In genomic region chr4:105206102-105206501, GRCm38 (mm10) we compare ENCODE assay signal across 9 mouse cellular contexts. TPM values are rescaled to one million over a fixed set of nuclear protein-coding genes. Genes with fewer than 3 reads are reported as not detected.
DNase-seq lines count a peak whose midpoint lies in the region; ATAC-seq and TF ChIP-seq lines count a peak whose summit lies in the region.
"Had no signal": no experiment of that assay in that cellular context is flagged by ENCODE, and none has a peak within 500 bp of the region (broad histone marks: within the 10 kb centered on the region; RNA-seq: fewer than 3 reads in every experiment).

No protein-coding gene starts in this region.

- ATAC-seq in embryonic facial prominence, embryonic 11.5 days (replicated peaks; ENCODE audit: insufficient number of reproducible peaks, low FRiP score, low TSS enrichment, low read depth), result peak; percentile 42; the same call in 1 of the 2 replicates
- no peak for ATAC-seq in forebrain, embryonic 15.5 days (replicated peaks)
- ATAC-seq in liver, embryonic 12.5 days, result no peak

- no peak for DNase-seq in layer of hippocampus, adult 2 months (ENCODE audit: low spot score in 2 of 2)
- no peak for DNase-seq in layer of hippocampus, adult 8-10 months (ENCODE audit: low spot score in 2 of 2)
- peak; percentile 80 for DNase-seq in embryonic facial prominence, embryonic 11.5 days (ENCODE audit: low spot score)
- no peak for DNase-seq in layer of hippocampus, adult 11-12 months (ENCODE audit: low spot score)
- no peak for DNase-seq in testis, postnatal 10 days (ENCODE audit: low spot score)
- DNase-seq: cerebellum, postnatal 36 days had no signal

- H3K9me3 ChIP-seq in embryonic facial prominence, embryonic 11.5 days (replicated peaks; ENCODE audit: control insufficient read depth, low read length), result no peaks in the 10 kb centered on the region
- H3K9me3 ChIP-seq in forebrain, embryonic 15.5 days, result no peaks in the 10 kb centered on the region
- no peaks in the 10 kb centered on the region for H3K9me3 ChIP-seq in liver, embryonic 12.5 days (replicated peaks)

- H3K27ac ChIP-seq in layer of hippocampus, adult 2 months, result peak overlapping the region; percentile 46; the same call in 1 of the 2 replicates
- H3K27ac ChIP-seq in embryonic facial prominence, embryonic 11.5 days (replicated peaks; ENCODE audit: low read depth, low read length), result peak overlapping the region; percentile 63; the same call in 1 of the 2 replicates
- H3K27ac ChIP-seq in forebrain, embryonic 15.5 days (replicated peaks), result 0 out of 2 replicates have a peak overlapping the region, but pooled peaks have one; percentile 64
- 0 out of 2 replicates have a peak overlapping the region, but pooled peaks have one; percentile 14 for H3K27ac ChIP-seq in liver, embryonic 12.5 days
- H3K27ac ChIP-seq: macrophage had no signal

- no peaks in the 10 kb centered on the region for H3K27me3 ChIP-seq in embryonic facial prominence, embryonic 11.5 days (ENCODE audit: control insufficient read depth, insufficient read depth, low read length)
- H3K27me3 ChIP-seq in forebrain, embryonic 15.5 days, result no peaks in the 10 kb centered on the region
- no peaks in the 10 kb centered on the region for H3K27me3 ChIP-seq in liver, embryonic 12.5 days (replicated peaks)

- no peak overlapping the region for H3K4me3 ChIP-seq in layer of hippocampus, adult 2 months
- H3K4me3 ChIP-seq in embryonic facial prominence, embryonic 11.5 days (ENCODE audit: low read depth, low read length), result no peak overlapping the region
- no peak overlapping the region for H3K4me3 ChIP-seq in forebrain, embryonic 15.5 days
- H3K4me3 ChIP-seq in liver, embryonic 12.5 days, result no peak overlapping the region

- H3K4me2 ChIP-seq in embryonic facial prominence, embryonic 11.5 days (ENCODE audit: low read depth, low read length), result no peak overlapping the region
- H3K4me2 ChIP-seq in forebrain, embryonic 15.5 days (replicated peaks), result no peak overlapping the region
- H3K4me2 ChIP-seq in liver, embryonic 12.5 days, result no peak overlapping the region

- no peak for TF ChIP-seq CTCF in layer of hippocampus, adult 2 months (conservative IDR thresholded peaks at IDR 0.05)

- WGBS in embryonic facial prominence, embryonic 11.5 days, result 31% methylated on average over 6 of the region's 6 CpGs
- WGBS in forebrain, embryonic 15.5 days, result 89% methylated on average over 6 of the region's 6 CpGs
- WGBS in liver, embryonic 12.5 days (ENCODE audit: insufficient replicate concordance), result 62% methylated on average over 6 of the region's 6 CpGs

- no peak overlapping the region for H3K9ac ChIP-seq in embryonic facial prominence, embryonic 11.5 days (replicated peaks; ENCODE audit: low read length)
- no peak overlapping the region for H3K9ac ChIP-seq in forebrain, embryonic 15.5 days (replicated peaks)
- H3K9ac ChIP-seq in liver, embryonic 12.5 days, result no peak overlapping the region

- H3K4me1 ChIP-seq in embryonic facial prominence, embryonic 11.5 days (ENCODE audit: control insufficient read depth, insufficient read depth, low read length), result peaks cover 9% of the 10 kb centered on the region
- H3K4me1 ChIP-seq in forebrain, embryonic 15.5 days, result peaks cover 60% of the 10 kb centered on the region
- peaks cover 33% of the 10 kb centered on the region; the same call in 1 of the 2 replicates for H3K4me1 ChIP-seq in liver, embryonic 12.5 days

- H3K36me3 ChIP-seq in embryonic facial prominence, embryonic 11.5 days (replicated peaks; ENCODE audit: control insufficient read depth, insufficient read depth, low read depth, low read length), result peaks cover 5% of the 10 kb centered on the region
- H3K36me3 ChIP-seq in forebrain, embryonic 15.5 days, result 0 out of 2 replicates have a peak, but pooled peaks cover 3% of the 10 kb centered on the region
- peaks cover 12% of the 10 kb centered on the region; the same call in 1 of the 2 replicates for H3K36me3 ChIP-seq in liver, embryonic 12.5 days

RNA-seq across cellular contexts. Expression of gene Plpp3, which starts 49.0 kb away (rescaled TPM):
- total RNA-seq in layer of hippocampus, adult 2 months (2021), result 100 to 1,000 TPM; 197 to 198 TPM
- total RNA-seq in layer of hippocampus, adult 8-10 months (2022), result 100 to 1,000 TPM; 212 to 254 (median 222) TPM
- polyA plus RNA-seq in embryonic facial prominence, embryonic 11.5 days (2014; fragmentation: Nextera tagmentation; extraction: Ambion mirVana), result 73.5 and 79.3 TPM in 2 replicates
- polyA plus RNA-seq in forebrain, embryonic 15.5 days (2015; fragmentation: Nextera tagmentation; extraction: Ambion mirVana), result 74.4 and 75.6 TPM in 2 replicates
- polyA plus RNA-seq in liver, embryonic 12.5 days (2016; fragmentation: Nextera tagmentation; extraction: Ambion mirVana), result 14.5 and 15.6 TPM in 2 replicates

Comparison
In these comparisons a context has a peak if more than half of its experiments do, and no peak if none do; other contexts are left out.
1. H3K27ac ChIP-seq: peak in every context shown above with its lines; median percentile 64 in forebrain, embryonic 15.5 days; 63 in embryonic facial prominence, embryonic 11.5 days; 46 in layer of hippocampus, adult 2 months; 14 in liver, embryonic 12.5 days.